Mouse (Mus musculus) embryonic fibroblast, embryonic 13.5 days (primary cell): Measurements from ENCODE around the gene Rtl1.

Source experiments
- CTCF ChIP-seq: IDR thresholded peaks from 2 replicates; pipeline ENCODE4 v1.5.1; 2011; ENCODE audit warnings: mild to moderate bottlenecking, control low read depth, low read length, moderate library complexity, borderline replicate concordance; ENCODE audit not compliant: insufficient read depth
- POLR2A ChIP-seq: IDR thresholded peaks from 2 replicates; pipeline ENCODE4 v1.6.1; 2011; ENCODE audit warnings: low read depth, mild to moderate bottlenecking, control low read depth, low read length, moderate library complexity

- TF ChIP-seq CTCF (no peak), POLR2A (no peak)
Observed at GRCm38 (mm10) chr12:109617126-109617525, 17.0 kb upstream of the Rtl1 start.
